Mouse (Mus musculus): ENCODE data around the gene Nbea. TPM values are rescaled to one million over a fixed set of nuclear protein-coding genes. Genes with fewer than 3 reads are reported as not detected.

Gene Nbea
- polyA plus RNA-seq, 1 experiment: 1.9 TPM

DNA sequence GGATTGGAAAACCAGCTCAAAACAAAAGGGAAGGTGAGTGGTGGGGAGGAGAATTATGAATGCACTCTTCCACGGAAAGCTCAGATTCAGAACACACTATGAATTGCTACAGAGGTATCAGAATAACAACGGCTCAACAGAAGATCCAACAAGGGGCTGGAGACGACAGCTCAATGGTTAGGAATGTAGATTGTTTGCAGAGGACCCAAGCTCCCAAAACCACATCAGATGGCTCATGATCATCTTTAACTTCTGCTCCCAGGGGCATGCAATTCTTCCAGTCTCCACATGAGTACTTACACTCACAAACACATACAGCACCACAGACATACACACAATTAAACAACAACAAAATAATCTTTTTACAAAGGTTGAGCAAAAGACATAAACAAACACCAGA, 346.3 kb downstream of the Nbea start:
- H3K27ac ChIP-seq (ENCODE audit: control insufficient read depth, insufficient read depth, low read depth, low read length, poor library complexity): no peak overlapping the region
- 82% methylated on average over 3 of the region's 3 CpGs for WGBS

DNA sequence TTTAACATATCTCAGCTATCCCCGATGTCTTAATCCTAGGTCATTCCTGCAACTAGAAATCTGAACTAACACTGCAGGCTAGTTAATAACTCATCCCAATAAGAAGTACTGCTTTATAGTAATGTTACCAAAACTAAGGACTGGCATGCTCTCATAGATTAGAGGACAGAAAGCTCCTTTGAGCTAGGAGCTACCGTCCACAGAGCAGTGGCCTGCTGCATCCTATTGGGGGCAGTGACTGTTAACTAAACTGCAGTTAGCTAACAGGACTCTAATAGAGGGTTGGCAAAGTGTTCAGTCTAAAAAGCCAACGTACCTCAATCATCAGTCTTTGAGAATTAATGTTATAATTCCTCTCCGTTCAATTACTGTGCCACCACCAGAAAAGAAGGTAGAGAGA, 348.3 kb downstream of the Nbea start:
- Histone ChIP-seq H3K27ac (ENCODE audit: control insufficient read depth, insufficient read depth, low read depth, low read length, poor library complexity) (no peak overlapping the region), H3K4me1 (ENCODE audit: control insufficient read depth, insufficient read depth, low read length) (no peaks in the 10 kb centered on the region), H3K4me3 (replicated peaks; ENCODE audit: control insufficient read depth, low read depth, low read length) (no peak overlapping the region)
- no peak for TF ChIP-seq CTCF (IDR thresholded peaks at IDR 0.05; ENCODE audit: control insufficient read depth, insufficient read depth, low read length)
- TF ChIP-seq POLR2A (IDR thresholded peaks at IDR 0.05; ENCODE audit: borderline replicate concordance, control insufficient read depth, low read depth, low read length): no peak
- WGBS: 74% methylated on average over 4 of the region's 4 CpGs

More for the DNA sequence above, 346.3 kb downstream of the Nbea start:
- Histone ChIP-seq H3K4me1 (ENCODE audit: control insufficient read depth, insufficient read depth, low read length) (no peaks in the 10 kb centered on the region), H3K4me3 (replicated peaks; ENCODE audit: control insufficient read depth, low read depth, low read length) (no peak overlapping the region)
- no peak for TF ChIP-seq CTCF (IDR thresholded peaks at IDR 0.05; ENCODE audit: control insufficient read depth, insufficient read depth, low read length)
- no peak for TF ChIP-seq POLR2A (IDR thresholded peaks at IDR 0.05; ENCODE audit: borderline replicate concordance, control insufficient read depth, low read depth, low read length)

DNA sequence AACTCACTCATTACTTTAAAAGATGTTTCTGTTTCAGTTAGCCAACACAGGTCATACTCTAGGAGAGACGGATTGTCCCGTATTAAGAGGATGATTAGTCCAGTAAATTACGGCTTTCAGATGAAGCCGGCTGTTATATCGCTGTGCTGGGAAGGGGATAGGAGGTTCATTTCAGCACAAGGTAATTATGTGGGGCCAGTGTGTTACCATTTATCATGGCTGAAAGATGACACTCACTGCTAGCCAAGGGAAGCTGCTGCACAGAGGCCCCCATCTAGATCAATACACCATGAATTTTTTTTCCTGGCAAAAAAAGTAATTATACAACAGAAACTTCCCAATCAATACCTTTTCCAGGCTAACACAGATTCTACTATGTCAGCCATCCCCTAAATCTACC, 353.3 kb downstream of the Nbea start:
- no peak for TF ChIP-seq CTCF (IDR thresholded peaks at IDR 0.05; ENCODE audit: control insufficient read depth, insufficient read depth, low read length)
- no peak for TF ChIP-seq POLR2A (IDR thresholded peaks at IDR 0.05; ENCODE audit: borderline replicate concordance, control insufficient read depth, low read depth, low read length)
- H3K4me3 ChIP-seq (replicated peaks; ENCODE audit: control insufficient read depth, low read depth, low read length): no peak overlapping the region
- no peak overlapping the region for H3K27ac ChIP-seq (ENCODE audit: control insufficient read depth, insufficient read depth, low read depth, low read length, poor library complexity)
- no peaks in the 10 kb centered on the region; the same call in 1 of the 2 replicates for H3K4me1 ChIP-seq (ENCODE audit: control insufficient read depth, insufficient read depth, low read length)
- WGBS: 96% methylated on average over 5 of the region's 5 CpGs

DNA sequence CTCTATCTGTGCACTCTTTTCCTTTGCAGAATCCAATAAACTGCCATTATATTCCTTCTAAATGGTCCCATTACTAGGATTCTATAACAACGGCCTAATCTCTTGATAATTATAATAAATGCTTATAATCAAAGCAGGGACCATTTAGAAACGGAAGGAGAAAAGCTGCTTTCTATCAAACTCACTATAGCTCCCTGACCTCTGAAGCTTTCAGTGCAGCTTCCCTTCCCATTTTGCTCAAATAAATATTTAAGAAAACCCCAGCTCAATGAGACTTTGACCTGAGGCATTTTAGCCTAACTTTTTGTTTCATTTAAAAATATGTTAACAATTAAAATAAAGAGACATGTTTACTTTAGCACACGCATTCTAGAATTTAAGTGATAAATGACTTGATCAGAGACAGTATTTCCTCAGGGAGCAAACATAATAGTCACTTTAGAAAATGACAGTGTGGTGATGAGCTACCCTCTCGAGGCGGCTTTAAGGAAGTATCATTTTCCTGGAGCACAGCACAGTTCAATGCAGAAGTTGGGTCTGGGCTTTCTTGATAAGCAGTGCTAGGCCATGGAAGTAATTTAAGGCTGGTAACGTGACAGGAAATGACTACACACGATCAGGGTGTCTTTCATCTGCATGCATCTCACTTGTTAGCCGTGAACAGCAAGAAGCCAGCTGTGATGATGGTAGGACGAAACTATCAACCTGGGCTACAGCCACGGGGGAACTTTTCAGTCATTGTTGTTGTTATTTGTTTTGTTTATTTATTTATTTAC, 354.8 kb downstream of the Nbea start:
- 15% methylated on average over 10 of the region's 10 CpGs for WGBS
- Histone ChIP-seq H3K27ac (ENCODE audit: control insufficient read depth, insufficient read depth, low read depth, low read length, poor library complexity) (no peak overlapping the region), H3K4me3 (replicated peaks; ENCODE audit: control insufficient read depth, low read depth, low read length) (no peak overlapping the region), H3K4me1 (ENCODE audit: control insufficient read depth, insufficient read depth, low read length) (no peaks in the 10 kb centered on the region; the same call in 1 of the 2 replicates)
- TF ChIP-seq POLR2A (IDR thresholded peaks at IDR 0.05; ENCODE audit: borderline replicate concordance, control insufficient read depth, low read depth, low read length) (no peak), CTCF (IDR thresholded peaks at IDR 0.05; ENCODE audit: control insufficient read depth, insufficient read depth, low read length) (no peak)

DNA sequence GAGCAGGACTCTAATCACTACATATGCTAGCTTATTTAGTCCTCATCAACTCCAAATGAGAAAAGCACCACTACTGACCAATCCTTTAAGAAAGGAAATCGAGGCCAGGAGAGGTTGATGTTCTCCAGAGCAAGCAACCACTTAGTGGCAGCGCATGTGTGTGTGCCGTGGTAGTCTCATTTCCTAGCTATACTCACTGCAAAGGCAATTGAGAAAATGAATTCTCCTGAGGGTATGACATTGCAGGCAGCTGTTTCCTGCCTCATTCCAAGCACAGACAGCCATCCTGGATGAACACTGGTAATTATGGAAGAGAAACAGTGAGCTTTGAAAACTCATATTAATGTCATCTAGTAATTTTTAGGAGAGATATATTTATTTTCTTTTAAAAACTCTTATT, 358.6 kb downstream of the Nbea start:
- WGBS: 52% methylated on average over 3 of the region's 3 CpGs
- no peak overlapping the region for H3K27ac ChIP-seq (ENCODE audit: control insufficient read depth, insufficient read depth, low read depth, low read length, poor library complexity)
- H3K4me1 ChIP-seq (ENCODE audit: control insufficient read depth, insufficient read depth, low read length): no peaks in the 10 kb centered on the region; the same call in 1 of the 2 replicates
- H3K4me3 ChIP-seq (replicated peaks; ENCODE audit: control insufficient read depth, low read depth, low read length): no peak overlapping the region
- TF ChIP-seq CTCF (IDR thresholded peaks at IDR 0.05; ENCODE audit: control insufficient read depth, insufficient read depth, low read length): no peak
- no peak for TF ChIP-seq POLR2A (IDR thresholded peaks at IDR 0.05; ENCODE audit: borderline replicate concordance, control insufficient read depth, low read depth, low read length)

DNA sequence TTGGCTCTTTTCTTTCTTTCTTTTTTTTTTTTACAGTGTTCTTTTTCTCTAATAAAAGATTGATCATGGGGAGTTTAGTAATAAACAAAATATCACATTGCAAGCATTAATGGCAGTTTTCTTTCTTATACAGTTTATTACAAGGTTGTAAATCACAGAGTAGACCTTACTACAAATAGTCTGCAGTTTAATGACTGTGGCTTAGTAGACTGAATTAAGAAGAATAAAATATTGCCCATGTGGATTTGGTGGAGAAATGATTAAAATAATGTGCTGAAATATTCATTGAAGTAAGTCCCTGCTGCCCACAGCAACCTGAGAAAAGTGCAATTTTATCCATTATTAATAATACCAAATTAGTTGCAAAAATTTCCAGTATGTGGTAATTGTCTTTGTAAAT, 363.9 kb downstream of the Nbea start:
- Histone ChIP-seq H3K4me1 (ENCODE audit: control insufficient read depth, insufficient read depth, low read length) (no peaks in the 10 kb centered on the region), H3K27ac (ENCODE audit: control insufficient read depth, insufficient read depth, low read depth, low read length, poor library complexity) (no peak overlapping the region), H3K4me3 (replicated peaks; ENCODE audit: control insufficient read depth, low read depth, low read length) (no peak overlapping the region)
- TF ChIP-seq POLR2A (IDR thresholded peaks at IDR 0.05; ENCODE audit: borderline replicate concordance, control insufficient read depth, low read depth, low read length): no peak
- TF ChIP-seq CTCF (IDR thresholded peaks at IDR 0.05; ENCODE audit: control insufficient read depth, insufficient read depth, low read length): no peak

GRCm38 (mm10) chr3:55818082-55818481, 365.4 kb downstream of the Nbea start:
- H3K4me1 ChIP-seq (ENCODE audit: control insufficient read depth, insufficient read depth, low read length): no peaks in the 10 kb centered on the region
- no peak overlapping the region for H3K27ac ChIP-seq (ENCODE audit: control insufficient read depth, insufficient read depth, low read depth, low read length, poor library complexity)
- TF ChIP-seq POLR2A (IDR thresholded peaks at IDR 0.05; ENCODE audit: borderline replicate concordance, control insufficient read depth, low read depth, low read length) (no peak), CTCF (IDR thresholded peaks at IDR 0.05; ENCODE audit: control insufficient read depth, insufficient read depth, low read length) (no peak)
- WGBS: 72% methylated on average over 2 of the region's 2 CpGs
- H3K4me3 ChIP-seq (replicated peaks; ENCODE audit: control insufficient read depth, low read depth, low read length): no peak overlapping the region

DNA sequence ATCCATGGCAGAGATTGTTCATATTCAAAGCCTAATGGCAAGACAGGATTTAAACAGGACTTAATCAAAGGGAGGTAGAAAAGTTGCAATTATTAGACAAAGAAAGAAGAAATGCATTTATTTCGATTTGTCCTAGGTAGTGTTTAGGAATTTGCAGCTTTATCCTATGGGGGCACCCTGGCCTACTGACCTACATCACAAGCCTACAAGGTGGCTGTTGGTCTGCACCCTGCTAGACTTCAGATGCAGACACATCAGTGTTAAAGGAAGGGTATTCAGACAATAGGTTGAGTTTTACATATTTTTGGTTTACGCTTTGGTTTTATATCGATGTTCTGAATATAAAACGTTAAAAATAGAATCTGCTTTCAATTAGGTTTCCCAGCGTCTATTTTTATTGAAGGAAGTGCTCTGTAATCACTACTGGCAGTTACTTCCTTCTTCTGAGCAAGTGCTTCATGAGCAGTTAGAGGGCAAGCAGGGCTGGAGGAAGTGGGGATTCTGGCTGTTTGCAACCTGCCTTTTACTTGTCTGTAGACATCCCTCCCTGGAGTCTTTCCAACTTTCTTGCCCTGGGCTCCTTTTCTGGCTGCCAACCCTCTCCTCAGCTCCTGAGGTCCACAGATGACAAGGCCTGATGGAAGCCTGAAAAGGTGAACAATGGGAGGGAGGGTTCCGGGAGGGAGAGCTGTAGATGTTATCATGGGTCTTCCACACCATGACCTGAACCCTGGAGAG, 366.7 kb downstream of the Nbea start:
- Histone ChIP-seq H3K27ac (ENCODE audit: control insufficient read depth, insufficient read depth, low read depth, low read length, poor library complexity) (no peak overlapping the region), H3K4me3 (replicated peaks; ENCODE audit: control insufficient read depth, low read depth, low read length) (no peak overlapping the region), H3K4me1 (ENCODE audit: control insufficient read depth, insufficient read depth, low read length) (no peaks in the 10 kb centered on the region)
- WGBS: 5% methylated on average over 6 of the region's 6 CpGs
- TF ChIP-seq POLR2A (IDR thresholded peaks at IDR 0.05; ENCODE audit: borderline replicate concordance, control insufficient read depth, low read depth, low read length): no peak
- TF ChIP-seq CTCF (IDR thresholded peaks at IDR 0.05; ENCODE audit: control insufficient read depth, insufficient read depth, low read length): no peak

Data from bone marrow, adult 2 months (tissue).